Comparison of ENCODE assay signal across 17 mouse cellular contexts in the genomic region with DNA sequence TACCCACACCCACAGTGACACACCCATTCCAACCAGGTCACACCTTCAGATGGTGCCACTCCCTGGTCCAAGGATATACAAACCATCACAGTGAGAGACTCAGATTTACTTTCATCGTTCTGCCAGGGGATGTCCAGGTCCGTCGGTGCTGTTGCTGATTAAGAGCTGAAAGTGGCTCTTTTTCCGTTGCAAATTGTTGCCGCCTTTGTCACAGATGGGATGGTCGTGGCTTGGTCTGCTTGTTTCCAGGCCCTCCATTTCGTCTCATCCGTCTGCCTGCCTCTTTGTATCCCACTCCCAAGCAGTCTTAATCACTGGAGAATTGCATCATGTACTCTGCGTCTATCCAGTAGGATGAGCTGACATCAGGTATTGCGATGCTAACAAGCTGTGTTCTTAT. TPM values are rescaled to one million over a fixed set of nuclear protein-coding genes. Genes with fewer than 3 reads are reported as not detected.
"Had no signal": no experiment of that assay in that cellular context is flagged by ENCODE, and none has a peak within 500 bp of the region (broad histone marks: within the 10 kb centered on the region; RNA-seq: fewer than 3 reads in every experiment).

No protein-coding gene starts in this region.

- H3K4me1 ChIP-seq: neural tube, embryonic 13.5 days; neural tube, embryonic 15.5 days; stomach, embryonic 15.5 days had no signal

- DNase-seq: retina, postnatal 1 day; right cerebral cortex, adult 18-20 months; right cerebral cortex, postnatal 14 days; right cerebral cortex, postnatal 25 days; right cerebral cortex, postnatal 4 days; spleen, adult 18-20 months; thymus, adult 18-20 months; thymus, adult 2 months; thymus, postnatal 14 days; thymus, postnatal 25 days; thymus, postnatal 36 days; thymus, postnatal 4 days had no signal

- H3K4me2 ChIP-seq: neural tube, embryonic 13.5 days; neural tube, embryonic 15.5 days; stomach, embryonic 15.5 days had no signal

- H3K9ac ChIP-seq: neural tube, embryonic 13.5 days; neural tube, embryonic 15.5 days; stomach, embryonic 15.5 days had no signal

- H3K36me3 ChIP-seq: neural tube, embryonic 13.5 days; neural tube, embryonic 15.5 days; stomach, embryonic 15.5 days had no signal

- H3K27me3 ChIP-seq: neural tube, embryonic 13.5 days; neural tube, embryonic 15.5 days; stomach, embryonic 15.5 days had no signal

- H3K4me3 ChIP-seq: neural tube, embryonic 13.5 days; neural tube, embryonic 15.5 days; stomach, embryonic 15.5 days had no signal

- H3K27ac ChIP-seq: neural tube, embryonic 13.5 days; neural tube, embryonic 15.5 days; stomach, embryonic 15.5 days; stomach, postnatal 0 days had no signal

- H3K9me3 ChIP-seq: neural tube, embryonic 15.5 days; stomach, embryonic 15.5 days had no signal

RNA-seq across cellular contexts. Expression of a gene that starts 13.4 kb away (rescaled TPM):
- polyA plus RNA-seq: stomach, embryonic 16.5 days had no signal
